Mouse (Mus musculus) adrenal gland (tissue): ENCODE data around the gene Pde3b.

Experiments
- intact Hi-C: fragments of 180-260 bp; cut with DNase I; formaldehyde crosslinking; loops from one replicate; pipeline ENCODE4 v1.15.1; 2025
- long read RNA-seq, 2 experiments: library from polyadenylated mRNA; unstranded; transcript quantifications; one replicate each; pipeline ENCODE4 v2.0.0; 2020; ENCODE audit warnings: borderline replicate concordance in 1 of 2; ENCODE audit not compliant: insufficient replicate concordance in 1 of 2

Gene Pde3b
- long read RNA-seq, experiment 1: 0 reads
- long read RNA-seq, experiment 2: 0 reads

DNA sequence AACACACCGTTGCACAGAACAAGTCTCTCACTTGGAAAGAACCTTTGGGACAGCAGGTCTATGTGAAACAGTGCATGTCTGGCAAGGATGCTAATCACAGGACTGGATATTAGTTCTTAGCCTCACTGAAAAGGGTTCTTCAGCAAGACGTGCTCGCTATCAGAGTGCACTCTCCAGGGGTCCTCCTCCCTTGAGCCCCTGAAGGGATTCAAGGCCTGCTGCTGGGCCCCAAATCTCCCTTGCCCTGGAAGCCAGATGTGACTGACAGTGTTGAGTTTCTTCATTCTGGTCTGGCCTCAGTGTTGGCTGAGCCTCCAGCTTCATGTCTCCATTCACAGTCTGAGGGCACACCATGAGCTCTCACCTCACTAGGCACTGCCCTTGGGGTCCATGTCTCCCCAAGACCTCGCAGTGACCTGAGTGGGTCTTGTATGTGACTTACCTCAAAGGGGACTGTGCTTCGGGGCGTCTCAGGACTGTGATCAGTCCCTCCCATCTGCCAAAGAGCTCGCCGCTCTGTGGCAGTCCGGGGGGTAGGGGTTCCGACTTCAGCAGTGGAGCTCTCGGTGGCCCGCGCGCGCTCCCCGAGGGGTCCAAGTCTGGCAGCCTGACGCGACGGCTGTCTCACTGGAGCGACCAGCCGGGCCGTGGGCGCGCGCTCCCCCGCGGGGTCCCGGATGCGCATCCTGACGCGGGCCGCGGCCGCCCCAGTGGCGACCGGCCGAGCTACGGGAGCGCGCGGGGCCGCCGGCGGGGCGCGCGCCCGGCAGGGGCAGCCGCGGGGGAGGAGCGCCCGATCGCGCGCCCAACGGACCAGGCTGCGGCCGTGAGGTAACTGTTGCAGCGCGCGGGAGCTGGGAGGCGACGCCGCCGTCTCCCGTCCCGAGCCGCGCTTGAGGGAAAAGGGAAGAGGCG, at the start of gene Pde3b:
Gene Pde3b, plus strand, starts transcription at position 861 of the 915 bp plus-strand sequence.
- intact Hi-C loops: loop anchor here (10.0 kb wide), 1 partner anchor 140 kb away; the partner anchor contains the start of gene Psma1

DNA sequence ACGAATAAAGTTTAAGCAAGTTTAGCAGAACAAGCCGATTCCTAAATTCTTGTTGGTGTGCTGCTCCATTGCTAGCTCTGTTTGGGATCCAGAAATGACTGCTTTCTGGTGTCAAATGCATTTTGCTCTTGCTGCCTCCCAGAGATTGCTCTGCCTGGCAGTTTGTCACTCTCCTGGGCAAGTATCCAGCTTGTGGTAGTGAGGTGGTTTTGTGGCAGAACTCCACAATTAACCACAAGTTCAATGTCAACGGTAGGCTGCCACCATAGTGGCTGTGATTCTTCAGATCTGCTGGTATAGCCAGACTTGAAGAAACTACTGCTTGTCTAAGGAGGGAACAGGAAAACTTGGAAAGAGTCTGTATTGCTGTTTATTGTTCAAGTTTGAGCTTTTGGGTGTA, 13.0 kb upstream of the Pde3b start:
- intact Hi-C loops: no loop called here

DNA sequence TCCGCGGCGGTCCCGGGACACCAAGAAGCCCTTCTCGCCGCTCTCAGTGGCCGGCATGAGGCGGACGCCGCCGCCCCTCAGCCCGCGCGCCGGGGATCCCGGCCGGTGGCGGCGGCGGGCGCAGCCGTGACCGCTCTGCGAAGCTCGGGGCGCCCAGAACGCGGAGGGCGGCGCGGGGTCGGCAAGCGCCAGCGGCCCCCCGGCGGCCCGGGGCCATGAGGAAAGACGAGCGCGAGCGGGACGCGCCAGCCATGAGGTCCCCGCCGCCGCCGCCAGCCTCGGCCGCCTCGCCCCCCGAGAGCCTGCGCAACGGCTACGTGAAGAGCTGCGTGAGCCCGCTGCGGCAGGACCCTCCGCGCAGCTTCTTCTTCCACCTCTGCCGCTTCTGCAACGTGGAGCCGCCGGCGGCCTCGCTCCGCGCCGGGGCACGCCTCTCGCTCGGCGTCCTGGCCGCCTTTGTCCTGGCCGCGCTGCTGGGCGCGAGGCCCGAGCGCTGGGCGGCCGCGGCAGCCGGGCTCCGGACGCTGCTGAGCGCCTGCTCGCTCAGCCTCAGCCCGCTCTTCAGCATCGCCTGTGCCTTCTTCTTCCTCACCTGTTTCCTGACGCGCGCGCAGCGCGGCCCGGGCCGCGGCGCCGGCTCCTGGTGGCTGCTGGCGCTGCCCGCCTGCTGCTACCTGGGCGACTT, 397 bp downstream of the Pde3b start:
- intact Hi-C loops: loop anchor here (10.0 kb wide), 1 partner anchor 141 kb away; the partner anchor contains the start of gene Psma1

DNA sequence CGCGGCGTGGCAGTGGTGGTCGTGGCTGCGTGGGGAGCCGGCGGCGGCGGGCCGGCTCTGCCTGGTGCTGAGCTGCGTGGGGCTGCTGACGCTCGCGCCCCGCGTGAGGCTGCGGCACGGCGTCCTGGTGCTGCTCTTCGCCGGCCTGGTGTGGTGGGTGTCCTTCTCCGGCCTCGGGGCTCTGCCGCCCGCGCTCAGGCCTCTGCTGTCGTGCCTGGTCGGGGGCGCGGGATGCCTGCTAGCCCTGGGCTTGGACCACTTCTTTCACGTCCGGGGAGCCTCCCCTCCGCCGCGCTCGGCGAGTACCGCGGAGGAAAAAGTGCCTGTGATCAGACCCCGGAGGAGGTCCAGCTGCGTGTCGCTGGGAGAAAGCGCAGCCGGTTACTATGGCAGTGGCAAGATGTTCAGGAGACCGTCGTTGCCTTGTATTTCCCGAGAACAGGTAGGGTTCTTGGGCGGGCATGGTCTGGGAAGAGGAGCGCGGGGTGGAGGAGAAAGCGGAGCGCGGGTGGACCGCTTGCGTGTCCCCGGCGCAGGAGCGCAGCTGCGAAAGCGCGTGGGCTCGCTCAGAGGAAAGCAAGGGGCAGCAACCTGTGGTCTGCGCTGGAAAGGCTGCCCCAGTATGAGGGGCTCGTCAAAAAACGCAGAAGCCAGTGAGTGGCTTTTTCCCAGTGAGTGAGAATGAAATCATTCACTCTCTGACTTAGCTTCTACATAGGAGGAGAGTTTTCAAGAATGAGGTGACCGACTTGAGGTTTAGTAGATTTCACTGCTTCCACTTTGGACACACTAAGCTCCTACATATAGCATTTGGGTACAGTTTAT, 1.2 kb downstream of the Pde3b start:
- intact Hi-C loops: loop anchor here (10.0 kb wide), 1 partner anchor 141 kb away; the partner anchor contains the start of gene Psma1

DNA sequence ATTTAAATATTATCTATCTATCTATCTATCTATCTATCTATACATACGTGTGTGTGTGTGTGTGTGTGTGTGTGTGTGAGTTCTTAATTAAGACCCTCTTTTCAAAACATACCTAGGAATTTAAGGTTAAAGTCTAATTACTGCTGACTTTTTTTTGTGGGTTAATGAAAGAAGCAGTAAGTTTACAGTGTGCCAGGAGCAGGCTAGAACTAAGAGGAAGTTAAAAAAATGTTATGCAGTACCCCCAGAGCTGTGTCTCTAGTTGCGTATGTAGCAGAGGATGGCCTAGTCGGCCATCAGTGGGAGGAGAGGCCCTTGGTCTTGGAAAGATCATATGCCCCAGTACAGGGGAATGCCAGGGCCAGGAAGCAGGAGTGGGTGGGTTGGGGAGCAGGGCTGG, 4.2 kb downstream of the Pde3b start:
- intact Hi-C loops: loop anchor here (10.0 kb wide), 1 partner anchor 145 kb away; the partner anchor contains the start of gene Psma1

DNA sequence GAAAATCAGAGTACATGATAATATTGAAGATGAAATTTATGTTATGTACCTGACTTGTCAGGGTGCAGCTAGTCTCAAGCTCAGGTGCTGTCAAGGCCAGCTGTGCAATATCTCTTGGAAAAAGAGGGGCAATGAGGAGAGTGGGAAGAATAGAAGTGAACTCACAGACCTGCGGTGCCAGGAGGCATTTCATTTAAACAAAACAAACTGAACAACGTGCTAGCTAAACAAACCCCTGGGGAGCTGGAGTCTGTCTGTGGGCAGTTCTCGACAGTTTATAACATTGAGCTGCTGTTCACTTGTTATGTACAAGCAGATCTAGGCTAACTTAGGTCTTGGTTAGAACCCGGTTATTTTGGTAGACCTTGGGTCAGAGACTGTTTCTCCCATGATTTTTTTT, 5.8 kb downstream of the Pde3b start:
- intact Hi-C loops: no loop called here

DNA sequence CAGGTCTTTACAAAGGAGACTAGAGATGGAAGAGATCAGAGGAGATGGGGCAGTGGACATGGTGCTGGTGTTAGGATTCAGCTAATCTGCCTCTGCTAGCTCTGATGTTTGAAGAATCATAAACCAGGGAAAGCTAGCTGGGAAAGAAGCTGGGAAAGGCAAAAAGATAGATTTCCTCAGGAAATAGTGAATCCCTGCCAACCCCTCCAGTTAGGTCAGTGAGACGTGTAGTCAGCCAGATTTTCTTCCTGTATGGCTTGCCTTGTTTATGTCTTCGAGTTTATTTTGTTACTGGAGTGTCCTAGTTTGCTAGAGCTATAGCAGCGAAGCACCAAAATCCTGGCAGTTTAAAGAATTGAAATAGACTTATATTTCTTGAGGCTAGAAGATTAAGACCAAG, 7.1 kb downstream of the Pde3b start:
- intact Hi-C loops: no loop called here

DNA sequence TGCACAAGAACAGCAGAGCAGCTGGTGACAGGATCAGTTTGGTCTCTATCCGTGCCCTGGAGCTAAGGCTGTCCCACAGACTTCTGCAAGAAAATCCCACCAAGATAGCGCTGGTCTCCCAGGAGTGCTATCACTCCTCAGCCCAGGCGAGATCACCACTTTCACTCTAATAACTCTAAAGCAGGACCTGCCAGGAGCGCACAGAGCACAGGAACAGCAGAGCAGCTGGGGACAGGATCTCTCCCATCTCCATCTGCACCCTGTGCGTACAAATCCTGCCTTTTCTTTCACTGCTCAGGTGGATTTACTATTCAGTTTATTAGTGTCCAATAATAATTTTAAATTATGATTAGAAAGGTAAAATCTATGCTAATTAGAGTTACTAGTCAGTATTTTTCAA, 14.7 kb downstream of the Pde3b start:
- intact Hi-C loops: no loop called here

DNA sequence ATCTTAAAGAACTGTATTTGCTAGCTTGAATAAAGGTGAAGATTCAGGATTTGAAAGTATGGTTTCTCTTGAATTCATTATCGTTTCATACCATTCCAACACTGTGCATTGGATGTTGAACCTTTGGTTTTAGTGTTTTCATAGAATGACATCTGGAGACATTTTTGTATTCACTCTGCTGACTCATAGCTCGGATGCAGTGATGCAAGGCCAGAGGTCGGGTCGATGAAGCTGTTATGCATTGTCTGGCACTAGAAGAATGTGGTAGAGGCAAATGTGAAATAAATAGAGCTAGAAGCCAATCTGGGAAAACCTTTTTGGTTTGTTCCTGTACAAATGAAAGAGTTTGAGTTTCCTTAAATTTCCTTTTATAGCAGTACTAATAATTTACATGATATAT, 16.9 kb downstream of the Pde3b start:
- intact Hi-C loops: no loop called here

DNA sequence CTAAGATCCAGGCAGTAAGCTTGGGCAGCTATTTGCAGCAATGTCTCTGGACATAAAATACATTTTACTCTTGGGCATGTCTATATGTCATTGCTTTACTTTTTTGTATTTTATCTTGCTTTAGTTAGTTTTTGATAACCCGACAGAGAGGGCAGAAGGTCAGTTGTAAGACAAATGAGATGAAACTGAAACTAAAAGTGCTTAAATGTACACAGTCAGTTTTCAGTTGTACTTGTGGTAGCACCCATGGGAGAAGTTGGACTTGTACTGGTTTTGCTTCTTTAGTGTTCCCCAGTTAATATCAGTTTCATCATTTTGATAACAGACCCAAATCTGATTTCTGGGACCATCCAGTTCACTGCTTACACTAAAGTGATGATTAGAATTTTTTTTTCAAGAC, 24.6 kb downstream of the Pde3b start:
- intact Hi-C loops: no loop called here

DNA sequence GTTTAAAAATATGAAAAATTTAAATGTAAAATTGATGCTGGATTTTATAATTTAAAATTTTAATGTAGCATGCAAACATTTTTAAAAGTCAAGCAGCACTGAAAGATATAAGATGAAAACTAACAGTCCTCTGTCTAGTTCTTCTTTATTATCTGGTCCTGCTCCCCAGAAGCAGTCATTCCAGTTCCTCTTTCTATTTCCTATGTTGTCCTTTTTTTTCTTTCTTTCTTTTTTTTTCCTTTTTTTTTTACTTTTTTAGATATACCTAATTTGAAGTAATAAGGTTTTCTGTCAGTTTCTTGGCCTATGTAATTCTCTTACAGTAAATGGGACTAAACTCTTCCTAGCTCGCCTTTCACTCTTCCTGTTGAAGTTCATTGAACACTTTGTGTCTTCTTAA, 25.4 kb downstream of the Pde3b start:
- intact Hi-C loops: no loop called here

DNA sequence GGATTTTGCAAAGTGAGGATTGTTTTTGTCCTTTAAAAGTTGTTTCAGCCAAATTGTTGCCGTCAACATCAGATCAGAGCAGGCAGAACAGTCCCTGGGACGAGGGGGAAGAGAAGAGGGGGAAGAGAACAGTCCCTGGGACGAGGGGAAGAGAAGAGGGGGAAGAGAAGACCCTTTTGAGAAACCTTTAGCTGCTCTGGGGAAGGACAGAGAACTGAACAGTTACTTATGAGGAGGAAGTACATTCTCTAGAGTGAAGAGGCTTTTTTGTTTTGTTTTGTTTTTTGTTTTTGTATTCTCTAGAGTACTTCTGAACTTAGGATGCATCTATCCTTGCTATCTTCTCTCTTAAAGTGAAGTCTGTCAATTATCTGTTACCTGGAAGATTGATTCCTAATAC, 37.8 kb downstream of the Pde3b start:
- intact Hi-C loops: no loop called here

DNA sequence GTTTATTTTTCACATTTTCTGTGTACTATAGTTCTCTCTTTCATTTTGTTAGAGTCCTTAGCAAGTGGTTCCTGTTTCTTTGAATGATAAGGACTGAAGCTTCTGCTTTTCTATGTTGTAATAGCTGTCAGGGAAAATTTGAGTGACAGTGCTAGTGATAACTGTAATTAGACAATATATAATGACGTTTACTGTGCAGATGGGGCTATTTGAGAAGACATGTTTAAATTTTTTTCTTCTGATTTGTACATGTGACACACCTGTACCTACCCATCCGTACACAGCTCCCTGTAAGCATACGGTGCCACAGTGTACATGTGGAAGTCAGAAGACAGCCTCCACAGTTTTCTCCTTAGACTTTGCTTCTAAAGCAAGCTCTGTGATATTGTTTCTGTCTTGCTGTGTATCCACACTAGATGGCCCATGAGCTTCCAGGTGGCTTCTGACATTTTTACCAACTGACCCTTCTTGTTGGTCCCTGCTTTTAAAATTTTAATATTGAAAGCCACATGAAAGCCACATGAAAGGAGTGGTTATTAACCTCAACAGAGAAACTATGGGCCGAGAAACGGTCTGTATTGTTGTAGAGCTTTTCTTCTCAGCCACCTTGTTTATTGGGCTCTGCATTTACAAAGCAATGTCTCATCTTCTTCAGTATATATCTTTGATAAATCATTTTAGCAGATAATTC, 38.4 kb downstream of the Pde3b start:
- intact Hi-C loops: no loop called here

DNA sequence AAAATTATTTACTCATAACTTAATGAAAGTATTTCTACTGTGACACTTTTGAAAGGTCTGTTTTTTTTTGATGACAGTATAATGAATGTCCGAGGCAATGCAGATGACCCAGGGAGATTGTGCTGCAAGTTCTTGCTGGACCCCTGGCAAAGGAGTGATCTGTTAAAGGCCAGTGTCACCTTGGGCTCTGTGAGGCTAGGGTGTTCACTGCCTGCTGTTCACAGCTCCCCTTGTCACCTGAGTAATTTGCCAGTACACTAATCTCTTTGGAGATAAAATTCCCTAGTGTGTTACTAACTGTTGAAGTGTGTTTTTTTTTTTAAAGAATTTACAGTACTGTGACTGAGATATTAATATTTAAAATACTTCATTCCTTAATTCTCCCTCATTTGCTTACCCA, 39.8 kb downstream of the Pde3b start:
- intact Hi-C loops: no loop called here

DNA sequence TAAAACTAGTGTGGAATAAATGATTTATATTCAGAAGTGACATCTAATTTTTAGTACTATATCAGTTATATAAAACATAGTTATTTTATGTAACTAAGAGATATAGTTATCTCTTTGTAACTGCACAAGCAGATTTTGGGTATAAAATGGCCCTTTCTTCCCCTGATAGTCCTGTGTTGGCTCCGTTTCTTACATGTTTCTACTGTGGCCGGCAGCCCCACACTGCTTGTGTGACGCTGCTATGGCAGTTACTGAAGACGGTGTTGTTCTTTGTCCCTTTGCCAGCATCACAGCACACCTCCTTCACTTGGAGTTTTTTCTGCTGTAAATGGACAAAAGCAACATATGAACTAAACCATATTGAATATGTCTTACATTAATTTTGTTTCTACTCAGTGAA, 41.8 kb downstream of the Pde3b start:
- intact Hi-C loops: no loop called here

DNA sequence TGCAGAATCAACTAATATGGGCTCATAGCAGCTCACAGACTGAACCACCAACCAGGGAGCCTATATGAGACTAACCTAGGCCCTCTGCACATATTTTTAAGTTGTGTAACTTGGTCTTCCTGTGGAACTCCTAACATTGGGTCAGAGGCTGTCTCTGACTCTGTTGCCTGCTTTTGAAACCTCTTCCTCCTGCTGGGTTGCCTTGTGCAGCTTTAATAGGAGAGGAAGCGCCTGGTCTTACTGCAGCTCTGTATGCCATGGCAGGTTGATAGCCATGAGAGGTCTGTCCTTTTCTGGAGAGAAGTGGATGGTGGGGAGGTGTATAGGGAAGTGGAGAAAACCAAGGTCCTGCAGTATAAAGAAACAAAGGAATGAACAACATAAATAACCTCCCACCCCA, 44.8 kb downstream of the Pde3b start:
- intact Hi-C loops: no loop called here

DNA sequence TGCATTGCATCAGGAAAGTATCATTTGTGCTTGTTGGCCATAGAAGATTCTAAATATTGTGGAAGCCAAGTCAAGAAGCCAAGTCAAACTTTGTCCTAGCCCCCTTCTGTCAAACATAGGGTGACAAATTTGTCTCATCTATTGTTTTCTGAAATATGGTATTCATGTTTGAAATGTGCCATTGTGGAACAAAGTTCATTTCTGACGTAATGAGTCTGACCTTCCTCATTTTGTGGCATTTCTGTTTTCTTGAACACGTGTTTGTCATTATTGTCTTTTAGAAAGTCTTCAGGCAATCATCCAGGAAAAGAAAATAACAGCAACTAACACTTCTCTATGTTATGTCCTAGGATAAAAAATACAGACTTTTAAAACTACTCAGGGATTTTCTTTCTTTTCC, 46.6 kb downstream of the Pde3b start:
- intact Hi-C loops: no loop called here

DNA sequence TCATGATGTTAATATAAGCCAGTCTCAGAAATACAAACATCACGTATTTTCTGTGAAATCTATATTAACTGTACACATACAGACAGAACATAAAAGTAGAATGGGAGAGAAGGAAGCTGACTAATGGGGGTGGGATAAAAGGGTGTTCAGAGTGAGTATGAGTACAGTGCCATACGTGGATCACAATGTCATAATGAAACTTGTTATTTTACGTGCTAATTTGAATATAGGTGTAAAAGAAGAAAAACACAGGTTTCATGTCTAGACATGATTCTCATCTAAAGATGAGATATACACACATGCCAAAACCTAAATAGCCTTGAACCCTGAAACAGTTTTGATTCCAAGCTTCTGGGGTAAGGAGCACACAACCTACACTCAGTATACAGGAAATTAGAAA, 51.3 kb downstream of the Pde3b start:
- intact Hi-C loops: no loop called here

DNA sequence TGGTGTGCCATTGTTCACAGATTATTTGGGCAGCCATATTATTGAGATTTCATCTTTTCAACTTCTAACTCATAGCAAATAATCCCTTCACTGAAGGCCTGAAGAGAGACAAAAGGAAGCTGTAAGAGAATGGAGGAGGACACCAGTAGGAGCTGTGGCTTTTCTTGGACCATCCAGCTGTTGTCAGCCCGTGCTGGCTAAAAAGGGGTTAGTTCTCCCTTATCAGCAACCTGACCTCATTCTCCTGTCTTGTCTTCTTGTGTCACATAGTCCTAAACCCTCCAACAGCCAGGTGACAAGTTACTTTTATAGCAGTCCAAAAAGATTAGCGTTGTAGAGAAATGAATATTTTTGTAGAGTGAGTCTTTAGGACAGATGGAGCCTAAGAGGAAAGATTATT, 57.4 kb downstream of the Pde3b start:
- intact Hi-C loops: no loop called here

DNA sequence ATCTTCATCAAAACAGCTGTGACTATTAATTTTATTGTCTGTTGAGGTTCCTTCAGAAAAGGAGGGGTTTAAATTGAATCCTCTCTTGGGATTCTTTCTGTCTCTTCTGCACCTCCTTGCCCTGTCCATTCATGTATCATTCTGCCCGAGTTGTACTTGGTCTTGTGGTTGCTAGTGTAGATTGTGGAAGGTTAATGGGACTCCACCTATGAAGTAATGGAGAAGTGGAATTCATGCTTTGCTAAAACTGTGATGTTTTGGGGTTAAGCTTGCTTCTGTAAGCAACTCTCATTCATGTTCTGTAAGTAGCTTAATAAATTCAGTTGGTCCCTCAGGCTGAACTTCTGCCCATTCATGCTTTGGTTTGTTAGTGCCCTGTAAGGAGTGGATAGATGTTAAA, 59.8 kb downstream of the Pde3b start:
- intact Hi-C loops: no loop called here

DNA sequence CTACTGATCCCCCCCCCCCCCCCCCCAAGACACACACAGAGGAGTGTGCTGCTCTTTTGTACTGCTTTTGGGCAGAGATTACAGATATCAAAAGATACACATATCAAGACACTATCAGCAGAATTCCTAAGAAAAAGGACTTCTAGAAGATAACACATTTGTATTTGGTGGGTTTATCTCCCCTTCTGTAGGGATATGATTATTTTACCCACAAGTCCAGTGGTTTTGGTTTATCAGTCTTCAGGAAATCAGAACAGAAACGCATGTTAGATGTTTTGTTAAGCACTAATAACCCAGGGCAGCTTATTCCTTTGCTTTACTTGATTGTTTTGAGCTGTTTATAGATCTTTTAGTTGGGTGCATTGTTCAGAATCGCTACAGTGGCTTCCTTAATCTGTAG, 62.8 kb downstream of the Pde3b start:
- intact Hi-C loops: no loop called here
